Mouse (Mus musculus) layer of hippocampus, postnatal 25 days (tissue): ENCODE data around the gene Ganc. TPM values are rescaled to one million over a fixed set of nuclear protein-coding genes. Genes with fewer than 3 reads are reported as not detected.

Experiments used
- DNase-seq, 2 experiments: peaks; one replicate each; pipeline ENCODE4 v3.0.0; 2022; ENCODE audit warnings: mixed read lengths in 2 of 2, low spot score in 1 of 2; ENCODE audit errors: extremely low spot score in 1 of 2
- total RNA-seq, 2 experiments: library from RNA; stranded (reverse); gene quantifications; 2 replicates each; pipeline ENCODE4 v1.2.3; 2021

Gene Ganc
- total RNA-seq, 2 experiments from 2014 or later: 13.0 to 14.6 TPM

DNA sequence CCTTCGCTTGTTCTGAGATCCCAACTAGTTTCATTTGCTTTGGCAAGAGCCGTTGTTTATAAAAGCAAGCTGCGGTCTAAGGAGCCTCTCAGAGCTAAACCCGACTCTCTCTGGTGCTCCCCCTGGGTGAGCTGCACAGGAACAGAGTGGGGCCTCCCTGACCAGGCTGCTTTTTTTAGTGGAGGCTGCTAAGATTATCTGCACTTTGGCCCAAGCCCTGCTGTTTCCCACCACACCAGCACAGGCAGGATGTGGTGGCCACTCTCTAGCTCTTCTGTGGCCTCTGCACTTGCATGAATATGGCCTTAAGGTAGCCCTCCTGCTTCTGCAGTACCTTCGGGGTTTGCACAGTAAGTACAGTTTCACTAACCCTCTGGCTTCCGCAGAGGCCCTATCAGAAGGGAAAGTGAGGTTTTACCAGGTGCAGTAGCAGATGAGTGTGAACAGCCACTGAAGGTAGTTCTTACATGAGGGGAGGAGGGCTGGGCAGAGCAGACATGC, 96.3 kb downstream of the Ganc start:
- no peak for DNase-seq

DNA sequence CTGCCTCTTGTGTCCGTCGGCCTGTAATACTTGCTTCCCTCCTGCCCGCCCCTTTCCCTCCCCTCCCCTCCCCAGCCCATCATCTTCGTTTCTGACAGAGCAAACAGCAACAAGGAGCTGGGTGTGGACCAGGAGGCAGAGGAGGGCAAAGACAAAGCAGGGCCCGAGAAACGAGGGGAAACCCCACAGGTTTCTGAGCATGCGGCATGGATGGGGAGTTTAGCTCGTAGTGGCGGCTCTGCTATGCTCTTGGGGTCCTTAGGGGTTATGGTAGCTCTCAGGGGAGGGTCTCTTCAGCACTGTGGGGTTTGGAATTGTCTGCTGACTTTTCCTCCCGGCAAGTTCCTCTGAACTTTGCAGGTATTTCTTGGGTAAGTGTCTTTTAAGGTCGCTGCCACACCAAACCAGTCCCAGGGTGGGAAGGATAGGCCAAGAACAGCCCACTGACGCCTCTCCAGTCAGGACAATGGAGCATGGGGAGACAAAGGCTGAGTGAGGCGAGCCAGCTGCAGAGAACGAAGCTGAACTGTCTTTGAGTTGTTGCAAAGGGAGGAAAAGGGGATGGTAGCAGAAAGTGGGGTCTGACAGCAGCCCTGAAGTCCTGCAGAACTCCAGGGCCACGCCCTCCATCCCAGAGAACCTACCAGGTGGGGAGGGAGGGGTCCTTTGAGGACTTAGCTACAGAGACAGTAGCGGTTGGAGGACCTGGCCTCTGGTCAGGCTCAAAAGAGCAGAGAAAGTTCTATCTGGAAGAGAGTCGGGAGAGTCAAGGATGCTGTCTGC, 97.6 kb downstream of the Ganc start:
- no peak for DNase-seq

DNA sequence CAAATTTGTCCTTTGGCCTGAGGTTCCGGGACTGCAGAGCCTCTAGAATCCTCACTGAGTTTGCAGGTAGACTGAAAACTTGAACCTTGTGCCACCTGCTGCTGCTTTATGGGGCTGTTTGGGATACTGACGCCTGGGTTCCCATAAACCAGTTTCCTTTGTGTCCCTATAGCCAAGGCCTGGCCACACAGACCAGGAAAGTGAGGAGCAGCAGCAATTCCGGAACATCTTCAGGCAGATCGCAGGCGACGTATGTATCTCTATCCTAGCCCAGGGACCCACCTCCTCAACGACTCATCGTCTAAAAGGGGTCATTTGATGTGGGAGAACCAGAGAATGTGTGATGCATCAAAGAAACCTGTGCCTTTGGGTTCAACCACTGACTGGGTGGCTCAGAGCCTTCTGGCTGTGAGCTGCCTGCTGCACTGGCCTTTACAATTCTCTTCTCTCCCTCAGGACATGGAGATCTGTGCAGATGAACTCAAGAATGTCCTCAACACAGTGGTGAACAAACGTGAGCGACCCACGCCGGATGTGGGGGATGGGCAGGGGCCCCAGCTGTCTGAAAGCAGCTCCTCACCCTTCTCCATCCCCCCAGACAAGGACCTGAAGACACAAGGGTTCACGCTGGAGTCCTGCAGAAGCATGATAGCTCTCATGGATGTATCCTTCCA, 98.4 kb downstream of the Ganc start:
- no peak for DNase-seq

DNA sequence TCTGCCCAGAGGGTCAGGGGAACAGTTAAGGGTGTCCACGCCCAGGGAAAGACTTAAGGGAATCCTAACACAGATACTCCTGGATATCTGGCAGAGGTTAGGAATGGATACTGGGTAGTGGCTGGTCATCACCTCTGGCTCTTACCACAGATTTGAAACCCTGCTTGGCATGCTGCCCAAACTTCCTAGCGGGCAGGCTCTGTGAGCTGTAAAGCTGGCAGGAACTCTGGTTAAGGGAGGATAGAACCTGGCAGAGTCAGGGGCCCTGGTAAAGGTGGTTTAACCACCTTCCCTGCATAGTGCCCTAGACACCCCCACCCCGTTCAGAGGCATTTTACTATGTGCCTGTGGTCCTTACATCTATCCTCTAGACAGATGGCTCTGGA, 98.9 kb downstream of the Ganc start:
- no peak for DNase-seq

DNA sequence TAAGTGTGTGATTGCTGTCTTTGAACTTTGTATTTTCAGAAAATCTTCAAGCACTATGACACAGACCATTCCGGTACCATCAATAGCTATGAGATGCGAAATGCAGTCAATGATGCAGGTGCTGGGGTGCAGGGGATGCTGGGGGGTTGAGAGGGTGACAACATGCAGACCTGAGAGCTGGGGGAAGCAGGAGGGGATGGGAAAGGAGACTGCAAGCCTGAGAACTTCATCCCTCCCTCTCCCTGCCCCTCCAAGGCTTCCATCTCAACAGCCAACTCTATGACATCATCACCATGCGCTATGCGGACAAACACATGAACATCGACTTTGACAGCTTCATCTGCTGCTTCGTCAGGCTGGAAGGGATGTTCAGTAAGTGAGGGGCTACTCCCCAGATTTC, 99.4 kb downstream of the Ganc start:
- no peak for DNase-seq

DNA sequence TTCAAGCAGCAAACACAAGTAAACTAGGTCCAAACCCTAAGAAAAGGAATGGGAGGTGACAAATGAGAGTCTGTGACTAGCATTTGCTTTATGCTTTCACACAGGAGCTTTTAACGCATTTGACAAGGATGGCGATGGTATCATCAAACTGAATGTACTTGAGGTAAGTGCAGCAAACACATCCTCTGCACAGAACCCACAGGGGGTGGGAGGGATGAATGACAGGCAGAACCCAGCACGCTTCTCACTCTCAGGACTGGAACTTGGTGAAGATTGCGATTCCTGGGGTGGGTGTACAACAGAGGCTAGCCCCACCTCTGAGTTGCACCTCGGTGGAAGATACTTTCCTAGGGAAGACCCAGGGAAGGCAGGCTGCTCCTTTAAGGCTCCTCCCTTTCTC, 100.3 kb downstream of the Ganc start:
- no peak for DNase-seq

Other genes with a start within 250 kb of the Ganc start
- gene Ehd4, start 249.3 kb upstream of the Ganc start, total RNA-seq: 1 to 10 TPM; 5.3 to 5.6 TPM
- gene Pla2g4e, start 158.6 kb upstream of the Ganc start, total RNA-seq: 10 to 100 TPM in 1 of 2 experiments, 1 to 10 TPM in 1; 9.7 to 12.9 TPM
- not detected for gene Pla2g4d, start 114.7 kb upstream of the Ganc start, total RNA-seq
- not detected for gene Pla2g4f, start 89.7 kb upstream of the Ganc start, total RNA-seq
- 10 to 100 TPM; 67.4 to 74.2 TPM for gene Vps39, start 50.8 kb upstream of the Ganc start, total RNA-seq
- 10 to 100 TPM; 39.0 to 42.4 TPM for gene Tmem87a, start 217 bp downstream of the Ganc start, total RNA-seq
- gene Capn3, start 52.1 kb downstream of the Ganc start, total RNA-seq: 10 to 100 TPM; 13.6 to 17.0 TPM
- gene Zfp106, start 159.9 kb downstream of the Ganc start, total RNA-seq: 100 to 1,000 TPM; 145 to 150 TPM
- 10 to 100 TPM; 14.1 to 19.7 TPM for gene Snap23, start 163.8 kb downstream of the Ganc start, total RNA-seq
- gene Haus2, start 205.5 kb downstream of the Ganc start, total RNA-seq: 10 to 100 TPM; 13.9 to 14.5 TPM
- gene Lrrc57, start 205.6 kb downstream of the Ganc start, total RNA-seq: 10 to 100 TPM; 33.4 to 37.5 TPM
- 10 to 100 TPM in 1 of 2 experiments, 1 to 10 TPM in 1; 6.0 to 10.1 TPM for gene Stard9, start 225.2 kb downstream of the Ganc start, total RNA-seq